Mouse (Mus musculus): Measurements from ENCODE around the gene Gpat3.

The Gpat3 gene

DNA sequence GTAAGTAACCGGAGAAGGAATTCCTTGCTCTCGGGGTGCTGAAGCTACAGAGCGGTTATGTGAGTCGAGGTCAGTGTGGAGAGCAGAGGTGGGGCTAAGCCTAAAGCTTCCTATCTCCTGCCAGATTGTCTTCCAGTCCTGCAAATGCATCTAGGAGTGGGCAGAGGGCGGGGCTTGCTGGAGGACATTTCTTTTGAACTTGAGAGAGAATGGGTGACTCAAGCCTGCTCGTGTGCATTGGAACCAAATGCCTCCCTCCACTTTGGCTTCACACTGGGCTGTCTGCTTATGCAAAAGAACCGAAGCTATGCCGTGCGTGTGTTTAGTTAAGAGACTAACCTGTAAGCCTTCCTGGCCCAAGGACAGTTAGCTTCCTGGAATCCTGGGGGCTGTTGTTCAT, 67.8 kb downstream of the Gpat3 start:
- DNase-seq (ENCODE audit: low read depth in 1 of 2, low spot score in 2 of 2): no peak

DNA sequence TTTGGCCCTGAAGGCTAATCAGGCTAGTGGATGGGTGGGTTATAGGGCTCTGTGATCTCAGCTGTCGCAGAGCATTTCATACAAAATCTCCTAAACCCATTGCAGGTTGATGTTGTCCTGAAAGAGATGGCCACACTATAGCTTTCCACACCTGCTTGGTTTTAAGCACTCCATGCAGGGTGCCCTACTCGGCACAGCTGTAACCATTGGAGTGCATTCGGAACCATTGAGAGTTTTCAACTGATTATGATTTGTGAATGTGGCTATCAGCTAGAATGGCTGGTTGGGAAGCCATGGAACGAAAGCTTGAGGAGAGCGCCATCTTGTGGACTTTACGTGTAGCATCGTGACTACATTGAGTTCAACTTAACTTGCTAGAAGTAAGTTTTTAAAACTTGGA, 69.5 kb downstream of the Gpat3 start:
- peak in 1 of 2 experiments; percentile 23 for DNase-seq (ENCODE audit: low read depth in 1 of 2, low spot score in 2 of 2)

DNA sequence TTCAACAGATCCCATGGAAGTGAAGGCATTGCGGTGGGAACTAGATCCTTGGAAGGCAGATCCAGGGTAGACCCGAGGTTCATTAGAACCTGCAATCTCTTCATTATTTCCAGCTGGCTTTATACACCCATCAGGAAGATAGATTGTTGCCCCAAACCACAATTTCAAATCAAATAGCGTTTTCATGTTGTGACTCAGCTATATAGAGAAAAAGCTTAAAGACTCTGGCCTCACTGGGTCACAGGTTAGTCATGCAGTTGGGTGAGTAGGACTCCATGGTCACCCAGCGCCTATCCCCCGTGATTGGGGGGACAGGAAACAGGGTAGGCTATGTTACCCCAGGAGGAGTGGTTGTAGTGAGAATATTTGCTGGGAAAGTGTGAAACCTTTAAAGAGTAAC, 69.9 kb downstream of the Gpat3 start:
- no peak for DNase-seq (ENCODE audit: low read depth in 1 of 2, low spot score in 2 of 2)

DNA sequence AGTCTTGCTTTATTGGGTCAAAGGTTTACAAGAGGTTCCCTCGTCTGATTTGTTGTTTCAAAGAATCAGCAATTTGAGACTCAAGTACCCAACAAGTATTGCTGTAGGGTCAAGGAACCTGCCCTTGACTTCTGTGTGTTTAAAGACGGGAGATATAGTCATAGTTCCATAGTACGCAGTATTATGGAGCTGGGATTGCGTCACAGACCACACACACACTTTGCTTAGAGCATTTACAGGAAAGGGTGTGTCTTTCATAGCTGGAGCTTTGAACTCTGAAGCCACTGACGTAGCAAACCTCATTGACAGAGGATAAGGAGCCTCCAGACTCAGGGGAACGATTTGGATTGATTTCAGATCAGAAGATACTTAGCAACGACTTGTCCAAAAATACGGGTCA, 70.9 kb downstream of the Gpat3 start:
- DNase-seq (ENCODE audit: low read depth in 1 of 2, low spot score in 2 of 2): peak in 1 of 2 experiments; percentile 23

DNA sequence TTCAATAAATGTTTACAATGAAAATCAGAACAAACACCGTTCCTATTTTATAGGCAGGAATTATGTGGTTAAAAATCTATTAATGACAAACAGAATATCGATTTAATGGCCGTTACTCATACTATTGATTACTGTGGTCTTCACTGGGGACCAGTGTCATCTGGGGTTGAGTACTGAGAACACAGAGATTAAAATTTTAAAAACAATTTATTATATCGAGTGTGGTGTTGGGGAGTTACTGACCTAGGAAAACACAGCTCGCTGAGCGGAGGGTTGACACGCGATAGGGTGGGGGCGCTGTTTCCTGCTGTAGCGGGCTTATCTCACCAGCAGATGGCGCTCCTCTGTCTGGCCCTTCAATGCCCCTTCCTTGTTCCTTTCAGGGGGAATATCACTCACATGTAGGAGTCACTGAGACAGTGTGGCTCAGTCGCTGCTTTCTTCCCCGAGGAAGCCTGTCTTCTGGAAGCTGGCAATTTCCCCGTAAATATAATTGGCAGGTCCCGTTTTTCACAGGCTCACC, 71.8 kb downstream of the Gpat3 start:
- peak; percentile 14 to 52 for DNase-seq (ENCODE audit: low read depth in 1 of 2, low spot score in 2 of 2)

DNA sequence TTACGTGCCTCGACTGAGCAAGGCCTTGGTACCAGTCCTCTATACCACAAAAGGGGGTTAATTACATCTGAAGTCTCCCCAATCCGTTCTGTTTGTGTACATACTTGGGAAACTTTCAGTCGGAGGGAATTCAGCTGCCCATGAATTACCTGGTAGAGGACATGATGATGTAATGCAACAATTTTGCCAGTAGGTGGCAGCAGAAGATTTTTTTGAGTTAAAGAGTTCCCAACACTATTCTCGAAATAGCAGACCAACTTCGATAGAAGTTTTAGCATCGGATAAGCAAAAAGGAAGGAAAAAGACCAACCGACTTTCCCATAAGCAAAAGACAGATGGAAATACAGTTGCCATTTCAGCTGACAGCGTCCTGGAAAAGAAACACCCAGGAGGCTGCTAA, 73.6 kb downstream of the Gpat3 start:
- DNase-seq (ENCODE audit: low read depth in 1 of 2, low spot score in 2 of 2): no peak

DNA sequence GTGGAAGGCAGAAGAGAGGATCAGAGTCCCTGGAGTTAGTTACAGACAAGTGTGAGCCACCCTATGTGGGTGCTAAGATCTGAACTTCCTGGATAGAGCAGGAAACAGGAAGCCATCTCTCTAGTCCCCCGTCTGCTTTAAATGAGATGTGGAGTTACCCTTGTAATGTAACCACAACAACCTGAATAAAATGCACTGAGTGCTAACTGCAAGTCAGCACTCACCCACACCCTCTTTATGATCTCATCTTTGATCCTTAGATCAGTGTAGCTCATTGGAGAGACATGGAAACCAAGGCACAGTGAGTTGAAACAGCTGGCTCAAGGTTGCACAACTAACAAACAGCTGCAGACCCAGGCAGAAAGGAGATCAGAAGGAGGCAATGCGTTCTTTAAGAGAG, 84.2 kb downstream of the Gpat3 start:
- no peak for DNase-seq (ENCODE audit: low read depth in 1 of 2, low spot score in 2 of 2)

DNA sequence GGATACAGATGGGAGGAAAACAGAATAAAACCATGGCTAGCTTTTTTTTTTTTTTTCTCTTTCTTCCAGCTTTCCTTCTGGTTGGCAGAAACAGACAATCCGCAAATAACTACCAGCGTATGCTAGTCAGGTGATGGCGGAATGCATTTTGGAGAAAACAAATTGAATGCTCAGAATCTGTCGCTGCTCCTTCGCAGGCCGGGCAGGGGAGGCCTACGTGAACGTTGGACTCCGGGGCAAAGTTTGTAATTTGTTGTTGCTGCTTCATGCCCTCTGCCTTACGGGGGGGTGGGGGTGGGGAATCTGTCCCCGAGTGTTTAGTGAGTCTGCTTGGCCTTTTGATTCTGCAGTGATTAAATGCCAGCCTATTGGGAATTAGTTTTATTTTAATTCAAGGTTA, 98.2 kb downstream of the Gpat3 start:
- no peak for DNase-seq (ENCODE audit: low read depth in 1 of 2, low spot score in 2 of 2)

DNA sequence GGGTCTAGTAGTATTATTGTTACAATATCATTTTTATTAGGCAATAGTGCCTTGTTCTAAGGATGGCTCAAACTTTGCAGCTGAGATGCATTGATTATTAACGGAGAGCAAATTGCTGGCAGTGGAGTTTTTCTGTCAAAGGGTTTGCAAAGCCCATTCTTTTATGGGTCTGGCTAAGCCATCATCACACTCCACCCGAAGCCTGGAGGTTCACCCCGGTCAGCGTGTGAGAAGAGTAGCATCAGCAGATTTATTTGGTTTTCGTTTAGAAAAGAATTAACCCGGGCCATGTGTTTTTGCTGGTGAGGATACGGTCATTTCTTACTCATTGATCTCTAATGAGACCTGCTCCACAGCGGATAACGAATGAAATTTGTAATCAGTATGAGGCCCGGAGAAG, 99.8 kb downstream of the Gpat3 start:
- no peak for DNase-seq (ENCODE audit: low read depth in 1 of 2, low spot score in 2 of 2)

All from monocyte, adult 2 months (primary cell).